Mouse (Mus musculus) macrophage (primary cell): ENCODE data around the gene BC048679. TPM values are rescaled to one million over a fixed set of nuclear protein-coding genes. Genes with fewer than 3 reads are reported as not detected.

Experiments
- H3K27ac ChIP-seq: fragments of 350-480 bp; formaldehyde crosslinking; 2 replicates; pipeline ENCODE4 v1.9.0; 2021
- H3K36me3 ChIP-seq: fragments of 350-480 bp; formaldehyde crosslinking; 2 replicates; pipeline ENCODE4 v1.9.0; 2021; ENCODE audit errors: inconsistent target
- H3K4me3 ChIP-seq: fragments of 350-480 bp; formaldehyde crosslinking; 2 replicates; pipeline ENCODE4 v1.9.0; 2021; ENCODE audit errors: inconsistent target
- H3K79me2 ChIP-seq: fragments of 350-480 bp; formaldehyde crosslinking; 2 replicates; pipeline ENCODE4 v1.9.0; 2021; ENCODE audit errors: inconsistent target
- WGBS: methylation state at CpG from one replicate; pipeline ENCODE4 v1.1.7; 2026; ENCODE audit warnings: inconsistent platforms; ENCODE audit not compliant: missing documents; 5-methylcytosine and 5-hydroxymethylcytosine counted together
- polyA plus RNA-seq: library from polyadenylated mRNA; stranded (reverse); fragments of 250-400 nt; gene quantifications from 3 replicates; pipeline ENCODE4 v1.2.4, GENCODE M21; 2018; ENCODE audit warnings: inconsistent platforms

Gene BC048679
- polyA plus RNA-seq, 1 experiment from 2014 or later, result not detected

DNA sequence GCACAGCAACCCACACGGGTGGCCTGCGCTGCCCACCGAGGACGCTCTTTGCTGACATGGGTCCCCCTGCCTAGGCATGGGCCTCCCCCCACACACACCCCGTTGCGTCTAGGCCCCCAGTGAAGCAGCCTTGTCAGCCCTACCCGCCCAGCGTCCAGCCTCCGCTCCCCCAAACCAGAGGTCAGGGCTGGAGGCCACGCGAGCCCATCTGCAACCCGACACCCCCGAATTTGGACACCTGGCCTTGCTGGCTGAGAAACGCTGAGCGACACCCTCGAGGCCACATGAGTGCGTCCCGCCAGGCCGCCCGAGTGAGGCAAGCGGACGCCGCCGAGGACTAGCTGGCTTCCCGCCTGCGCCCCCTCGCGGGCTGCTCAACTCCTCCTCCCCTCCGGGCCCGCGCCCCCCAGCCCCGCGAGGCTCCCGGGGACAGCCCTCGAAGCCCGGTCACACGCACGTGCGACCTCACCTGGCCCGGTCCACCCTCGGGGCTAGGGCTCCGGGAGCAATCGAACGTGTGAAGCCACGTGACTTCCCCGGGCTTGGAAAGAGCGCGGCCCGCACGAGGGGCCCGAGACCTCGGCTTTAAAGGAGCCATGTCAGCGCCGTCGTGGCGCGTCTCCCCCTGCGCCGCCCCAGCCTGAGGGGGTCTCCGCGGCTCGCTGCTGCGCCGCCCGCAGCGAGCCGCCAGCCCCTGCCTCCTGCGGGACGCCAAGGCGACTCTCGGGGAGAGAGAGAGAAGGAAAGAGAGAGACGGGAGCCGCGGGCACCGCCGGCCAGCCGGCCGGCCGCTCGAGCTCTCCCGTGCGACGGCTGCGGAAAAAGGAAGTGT lies 44.4 kb downstream of the BC048679 start:
- Histone ChIP-seq H3K27ac (no peak overlapping the region), H3K36me3 (no peaks in the 10 kb centered on the region), H3K4me3 (no peak overlapping the region), H3K79me2 (no peaks in the 10 kb centered on the region)
- WGBS, result 14% methylated on average over 81 of the region's 84 CpGs

DNA sequence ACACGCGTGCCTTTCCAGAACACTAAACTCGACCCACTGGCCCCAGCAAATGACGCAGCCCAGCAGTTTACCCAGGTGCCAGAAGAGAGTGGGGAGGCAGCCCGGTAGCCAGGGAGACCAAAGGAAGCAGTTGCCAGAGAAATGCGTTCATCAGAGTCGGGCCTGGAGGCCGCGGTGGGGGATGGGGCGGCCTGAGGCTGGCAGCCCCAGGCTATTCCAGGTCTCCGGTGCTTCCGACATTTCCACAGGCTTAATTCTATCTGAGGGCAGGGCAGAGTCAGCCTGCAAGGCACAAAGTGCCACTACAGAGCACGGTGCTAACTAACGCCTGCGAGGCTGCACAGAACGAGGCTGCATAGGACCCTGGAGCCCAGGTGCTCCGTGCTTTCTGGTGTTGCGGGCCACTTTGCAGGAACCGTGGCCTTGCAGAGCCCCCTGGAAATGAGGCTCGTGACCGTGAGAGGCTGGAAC lies 45.1 kb downstream of the BC048679 start:
- Histone ChIP-seq H3K79me2 (no peaks in the 10 kb centered on the region), H3K4me3 (no peak overlapping the region), H3K27ac (no peak overlapping the region), H3K36me3 (no peaks in the 10 kb centered on the region)
- WGBS, result 6% methylated on average over 21 of the region's 21 CpGs

Other genes starting within 250 kb of the BC048679 start
- 1,376 to 1,956 TPM (median 1,699 TPM) in 3 replicates for gene Rps17, start 153.0 kb downstream of the BC048679 start, polyA plus RNA-seq
- gene Cpeb1, start 42.8 kb downstream of the BC048679 start, polyA plus RNA-seq, result 8.8 to 18.0 TPM (median 11.7 TPM) in 3 replicates
- gene Ap3b2, start 4.4 kb downstream of the BC048679 start, polyA plus RNA-seq, result not detected in 3 replicates
- gene Fsd2, start 68.7 kb upstream of the BC048679 start, polyA plus RNA-seq, result 0.18 to 0.30 TPM (median 0.22 TPM) in 3 replicates
- 7.0 to 9.1 TPM (median 8.4 TPM) in 3 replicates for gene Whamm, start 73.0 kb upstream of the BC048679 start, polyA plus RNA-seq
- not detected in 3 replicates for gene Homer2, start 209.2 kb upstream of the BC048679 start, polyA plus RNA-seq